Mouse (Mus musculus): Measurements from ENCODE around the gene Gm11549. TPM values are rescaled to one million over a fixed set of nuclear protein-coding genes. Genes with fewer than 3 reads are reported as not detected.

Gene Gm11549
- total RNA-seq, 2 experiments from 2014 or later = 1.2 to 1.9 TPM

GRCm38 (mm10) chr3:36481776-36482193 is 39.8 kb downstream of the Gm11549 start:
- peak; percentile 28 to 48 for DNase-seq (ENCODE audit: low spot score in 2 of 2)

- no peak for DNase-seq (ENCODE audit: low spot score in 2 of 2)
Measured at GRCm38 (mm10) chr3:36480486-36480885, 41.1 kb downstream of the Gm11549 start.

- DNase-seq (ENCODE audit: low spot score in 2 of 2) = no peak
Measured at GRCm38 (mm10) chr3:36478776-36479175, 42.8 kb downstream of the Gm11549 start.

- no peak for DNase-seq (ENCODE audit: low spot score in 2 of 2)
Measured at GRCm38 (mm10) chr3:36476261-36477155, 45.1 kb downstream of the Gm11549 start.

- DNase-seq (ENCODE audit: low spot score in 2 of 2) = peak; percentile 84 to 89
Measured at GRCm38 (mm10) chr3:36475532-36476087, 46.0 kb downstream of the Gm11549 start, which contains the start of the genes Anxa5 and 1810062G17Rik. Gene Anxa5, minus strand, starts transcription at chr3:36475894. Gene 1810062G17Rik, plus strand, starts transcription at chr3:36475937.

GRCm38 (mm10) chr3:36474938-36475483 is 46.6 kb downstream of the Gm11549 start:
- peak; percentile 25 to 28 for DNase-seq (ENCODE audit: low spot score in 2 of 2)

- no peak for DNase-seq (ENCODE audit: low spot score in 2 of 2)
Measured at GRCm38 (mm10) chr3:36474421-36474820, 47.2 kb downstream of the Gm11549 start.

- no peak for DNase-seq (ENCODE audit: low spot score in 2 of 2)
Measured at GRCm38 (mm10) chr3:36473222-36473621, 48.4 kb downstream of the Gm11549 start.

- no peak for DNase-seq (ENCODE audit: low spot score in 2 of 2)
Measured at GRCm38 (mm10) chr3:36471856-36472255, 49.8 kb downstream of the Gm11549 start.

GRCm38 (mm10) chr3:36468871-36469270 is 52.7 kb downstream of the Gm11549 start:
- DNase-seq (ENCODE audit: low spot score in 2 of 2) = no peak

GRCm38 (mm10) chr3:36467632-36468031 is 54.0 kb downstream of the Gm11549 start:
- no peak for DNase-seq (ENCODE audit: low spot score in 2 of 2)

GRCm38 (mm10) chr3:36465538-36465937 is 56.1 kb downstream of the Gm11549 start:
- no peak for DNase-seq (ENCODE audit: low spot score in 2 of 2)

Small RNAs within 50 kb of the gene (microRNA-seq; reads per million reads assigned to microRNA genes)
- gene Mir7009 = 0.22 to 0.59 reads per million in 2 experiments

Other genes with a start within 250 kb of the Gm11549 start
- 10 to 100 TPM; 34.6 to 34.7 TPM for gene Anxa5, start 45.9 kb downstream of the Gm11549 start, total RNA-seq (2021)
- gene 1810062G17Rik, start 45.9 kb downstream of the Gm11549 start, total RNA-seq (2021) = under 1 TPM in 1 of 2 experiments, not detected in 1; 0.55 TPM
- gene Exosc9, start 30.8 kb upstream of the Gm11549 start, total RNA-seq (2021) = 10 to 100 TPM; 46.7 to 50.4 TPM
- gene Ccna2, start 50.3 kb upstream of the Gm11549 start, total RNA-seq (2021) = 1 to 10 TPM; 6.7 to 8.7 TPM
- gene Bbs7, start 91.7 kb upstream of the Gm11549 start, total RNA-seq (2021) = 10 to 100 TPM; 14.1 to 14.8 TPM
- 10 to 100 TPM; 13.8 to 15.4 TPM for gene Trpc3, start 168.4 kb upstream of the Gm11549 start, total RNA-seq (2021)